Mouse (Mus musculus) stomach, embryonic 15.5 days (tissue): ENCODE data around the gene Tead1. TPM values are rescaled to one million over a fixed set of nuclear protein-coding genes. Genes with fewer than 3 reads are reported as not detected.

ENCODE experiments used
- ATAC-seq: fragments of 200-750 bp; cut with Nextera tagmentation; 2 replicates; pipeline ENCODE4 v1.8.0; 2017; ENCODE audit warnings: low read depth, moderate number of reproducible peaks, moderate TSS enrichment; ENCODE audit not compliant: insufficient read depth, low FRiP score
- H3K27ac ChIP-seq: fragments of 300-500 bp; sonication (generic); 2 replicates; pipeline ENCODE4 v1.5.1; 2015; ENCODE audit warnings: mild to moderate bottlenecking, inconsistent platforms
- H3K27me3 ChIP-seq: fragments of 300-500 bp; sonication (generic); replicated peaks from 2 replicates; pipeline ENCODE4 v1.6.1; 2015; ENCODE audit warnings: inconsistent platforms
- H3K36me3 ChIP-seq: fragments of 300-500 bp; sonication (generic); 2 replicates; pipeline ENCODE4 v1.6.1; 2015; ENCODE audit warnings: inconsistent platforms
- H3K4me1 ChIP-seq: fragments of 300-500 bp; sonication (generic); 2 replicates; pipeline ENCODE4 v1.6.1; 2015; ENCODE audit warnings: inconsistent platforms
- H3K4me2 ChIP-seq: fragments of 300-500 bp; sonication (generic); 2 replicates; pipeline ENCODE4 v1.6.1; 2015; ENCODE audit warnings: mild to moderate bottlenecking, inconsistent platforms
- H3K4me3 ChIP-seq: fragments of 300-500 bp; sonication (generic); replicated peaks from 2 replicates; pipeline ENCODE4 v1.5.1; 2015; ENCODE audit warnings: inconsistent platforms
- H3K9ac ChIP-seq: fragments of 300-500 bp; sonication (generic); 2 replicates; pipeline ENCODE4 v1.6.1; 2015; ENCODE audit warnings: inconsistent platforms
- H3K9me3 ChIP-seq: fragments of 300-500 bp; sonication (generic); 2 replicates; pipeline ENCODE4 v1.6.1; 2016; ENCODE audit warnings: inconsistent platforms
- WGBS: fragments of 180-500 bp; shearing (Covaris S2); methylation state at CpG from one replicate; pipeline ENCODE4 v1.1.7; 2015; 5-methylcytosine and 5-hydroxymethylcytosine counted together
- polyA plus RNA-seq: library from polyadenylated mRNA; unstranded; fragments of >200 nt; fragmentation: Nextera tagmentation; extraction: Ambion mirVana; gene quantifications from 2 replicates; pipeline ENCODE4 v1.2.1, GENCODE M21; 2015

The Tead1 gene
- polyA plus RNA-seq, 1 experiment from 2014 or later = 25.7 TPM

DNA sequence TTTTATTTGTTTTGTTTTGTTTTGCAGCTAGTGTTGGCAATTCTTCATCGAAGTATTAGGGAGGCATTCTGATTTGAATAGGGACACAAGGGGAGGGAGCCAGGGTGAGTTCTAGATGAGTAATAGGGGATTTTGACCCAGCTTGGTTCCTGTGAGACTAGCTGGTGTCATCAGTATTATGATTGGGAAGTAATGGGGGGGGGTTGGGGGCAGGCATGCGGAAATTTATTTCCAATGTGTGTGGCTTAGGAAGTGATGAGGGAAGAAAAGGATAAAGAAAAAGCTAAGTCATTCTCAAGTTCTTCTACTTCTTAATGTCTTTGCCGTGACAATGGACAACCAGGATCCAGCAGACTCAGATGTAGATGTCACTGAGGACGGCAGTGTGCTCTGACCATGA, 85.8 kb downstream of the Tead1 start:
- Histone ChIP-seq H3K36me3 (no peaks in the 10 kb centered on the region), H3K9ac (no peak overlapping the region), H3K27ac (no peak overlapping the region), H3K4me1 (peaks cover 21% of the 10 kb centered on the region), H3K4me3 (no peak overlapping the region), H3K9me3 (no peaks in the 10 kb centered on the region), H3K4me2 (no peak overlapping the region), H3K27me3 (no peaks in the 10 kb centered on the region)
- ATAC-seq = no peak
- 84% methylated on average over 4 of the region's 4 CpGs for WGBS

DNA sequence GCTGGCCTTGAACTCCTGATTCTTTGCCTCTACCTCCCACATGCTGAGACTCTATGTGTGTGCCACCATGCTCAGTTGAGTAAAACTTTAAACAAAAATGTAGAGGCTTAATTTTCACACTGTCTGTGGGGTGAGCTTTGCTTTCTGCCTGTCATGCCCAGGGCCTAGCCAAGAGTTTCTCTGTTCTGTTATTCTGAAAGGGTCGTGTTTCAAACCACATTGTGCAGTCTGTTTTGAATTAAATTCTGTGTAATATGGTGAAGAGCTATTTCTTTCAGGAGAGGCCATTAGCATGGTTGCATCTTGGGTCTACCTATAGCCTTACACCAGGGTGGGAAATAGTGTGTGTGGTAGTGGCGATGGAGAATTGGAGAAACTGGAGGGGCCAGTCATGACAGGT, 90.7 kb downstream of the Tead1 start:
- no peak overlapping the region for H3K9ac ChIP-seq
- whole genome bisulfite sequencing = 75% methylated on average over 2 of the region's 2 CpGs
- no peak overlapping the region for H3K4me2 ChIP-seq
- no peak overlapping the region for H3K4me3 ChIP-seq
- no peaks in the 10 kb centered on the region for H3K9me3 ChIP-seq
- ATAC-seq = no peak
- no peak overlapping the region for H3K27ac ChIP-seq
- peaks cover 3% of the 10 kb centered on the region; the same call in 1 of the 2 replicates for H3K4me1 ChIP-seq
- no peaks in the 10 kb centered on the region for H3K27me3 ChIP-seq
- H3K36me3 ChIP-seq = no peaks in the 10 kb centered on the region

DNA sequence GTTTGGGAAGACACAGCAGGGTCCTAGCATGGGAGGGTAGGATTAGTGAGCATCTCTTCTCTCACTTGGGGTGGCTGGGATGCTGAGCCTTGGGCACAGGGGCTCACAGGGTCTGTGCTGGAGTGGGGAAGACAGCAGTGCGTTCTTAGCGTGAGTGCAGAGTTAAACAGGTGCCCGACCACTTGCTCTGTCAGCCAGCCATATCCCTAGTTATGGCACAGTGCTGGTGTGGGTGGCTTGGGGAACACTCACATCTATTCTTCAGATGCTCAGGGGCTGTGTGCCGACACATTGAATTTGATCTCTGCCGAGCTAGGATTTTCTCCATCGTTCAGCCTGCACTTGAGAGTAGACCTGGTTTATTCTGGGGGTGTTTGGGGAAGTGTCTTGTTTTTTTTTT, 92.3 kb downstream of the Tead1 start:
- no peak overlapping the region for H3K27ac ChIP-seq
- 86% methylated on average over 6 of the region's 6 CpGs for WGBS
- ATAC-seq = no peak
- H3K4me3 ChIP-seq = no peak overlapping the region
- H3K9ac ChIP-seq = no peak overlapping the region
- H3K4me2 ChIP-seq = no peak overlapping the region
- H3K9me3 ChIP-seq = no peaks in the 10 kb centered on the region
- peaks cover 7% of the 10 kb centered on the region; the same call in 1 of the 2 replicates for H3K4me1 ChIP-seq
- no peaks in the 10 kb centered on the region for H3K27me3 ChIP-seq
- H3K36me3 ChIP-seq = no peaks in the 10 kb centered on the region

- H3K4me1 ChIP-seq = peaks cover 11% of the 10 kb centered on the region; the same call in 1 of the 2 replicates
- no peaks in the 10 kb centered on the region for H3K9me3 ChIP-seq
- H3K4me3 ChIP-seq = no peak overlapping the region
- 26% methylated on average over 6 of the region's 6 CpGs for WGBS
- no peaks in the 10 kb centered on the region for H3K36me3 ChIP-seq
- H3K27me3 ChIP-seq = no peaks in the 10 kb centered on the region
- H3K9ac ChIP-seq = no peak overlapping the region
- ATAC-seq = no peak
- H3K27ac ChIP-seq = no peak overlapping the region
- no peak overlapping the region for H3K4me2 ChIP-seq
Observed at GRCm38 (mm10) chr7:112772777-112773176, 93.7 kb downstream of the Tead1 start.

- no peak overlapping the region for H3K4me2 ChIP-seq
- H3K9me3 ChIP-seq = no peaks in the 10 kb centered on the region
- H3K27me3 ChIP-seq = no peaks in the 10 kb centered on the region
- H3K27ac ChIP-seq = no peak overlapping the region
- no peak overlapping the region for H3K9ac ChIP-seq
- H3K36me3 ChIP-seq = no peaks in the 10 kb centered on the region
- H3K4me1 ChIP-seq = peaks cover 11% of the 10 kb centered on the region; the same call in 1 of the 2 replicates
- ATAC-seq = no peak
- H3K4me3 ChIP-seq = no peak overlapping the region
- WGBS = 77% methylated on average over 4 of the region's 4 CpGs
Observed at GRCm38 (mm10) chr7:112773601-112774000, 94.5 kb downstream of the Tead1 start.

- Histone ChIP-seq H3K27ac (no peak overlapping the region), H3K4me2 (no peak overlapping the region), H3K36me3 (no peaks in the 10 kb centered on the region), H3K9ac (no peak overlapping the region), H3K4me3 (no peak overlapping the region), H3K9me3 (no peaks in the 10 kb centered on the region), H3K4me1 (peaks cover 13% of the 10 kb centered on the region; the same call in 1 of the 2 replicates), H3K27me3 (no peaks in the 10 kb centered on the region)
- ATAC-seq = no peak
- WGBS = 53% methylated on average over 5 of the region's 5 CpGs
Observed at GRCm38 (mm10) chr7:112775816-112776215, 96.7 kb downstream of the Tead1 start.

- Histone ChIP-seq H3K27ac (no peak overlapping the region), H3K4me3 (no peak overlapping the region), H3K4me2 (no peak overlapping the region), H3K4me1 (peaks cover 13% of the 10 kb centered on the region; the same call in 1 of the 2 replicates), H3K9ac (no peak overlapping the region), H3K9me3 (no peaks in the 10 kb centered on the region), H3K27me3 (no peaks in the 10 kb centered on the region), H3K36me3 (no peaks in the 10 kb centered on the region)
- 67% methylated on average over 5 of the region's 5 CpGs for WGBS
- no peak for ATAC-seq
Observed at GRCm38 (mm10) chr7:112776670-112777069, 97.6 kb downstream of the Tead1 start.

DNA sequence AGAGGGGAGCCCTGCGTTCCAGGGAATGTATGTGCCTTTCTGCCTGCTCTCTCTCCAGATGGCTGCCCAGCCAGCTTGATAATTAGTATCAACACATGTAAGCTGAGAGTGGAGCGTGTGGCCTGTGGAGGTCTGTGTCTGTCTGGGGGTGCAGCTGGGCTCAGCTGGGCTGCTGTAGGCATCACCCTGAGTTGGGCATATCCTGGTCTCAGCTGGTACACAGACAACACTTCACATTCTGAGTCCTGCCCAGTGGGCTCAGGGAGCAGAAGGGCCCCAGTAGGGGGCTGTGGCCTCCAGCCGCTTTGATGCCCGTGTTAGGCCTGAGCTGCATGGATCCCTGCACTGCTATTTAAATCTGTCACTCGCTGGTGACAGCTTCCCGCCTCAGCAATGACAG, 100.5 kb downstream of the Tead1 start:
- peaks cover 13% of the 10 kb centered on the region; the same call in 1 of the 2 replicates for H3K4me1 ChIP-seq
- H3K4me2 ChIP-seq = no peak overlapping the region
- no peak overlapping the region for H3K4me3 ChIP-seq
- H3K9me3 ChIP-seq = no peaks in the 10 kb centered on the region
- no peak overlapping the region for H3K27ac ChIP-seq
- H3K9ac ChIP-seq = no peak overlapping the region
- H3K36me3 ChIP-seq = 0 out of 2 replicates have a peak, but pooled peaks cover 3% of the 10 kb centered on the region
- no peaks in the 10 kb centered on the region for H3K27me3 ChIP-seq
- no peak for ATAC-seq
- WGBS = 48% methylated on average over 6 of the region's 6 CpGs

GRCm38 (mm10) chr7:112780910-112781309, 101.8 kb downstream of the Tead1 start:
- 70% methylated on average over 6 of the region's 6 CpGs for WGBS
- H3K36me3 ChIP-seq = 0 out of 2 replicates have a peak, but pooled peaks cover 3% of the 10 kb centered on the region
- no peak overlapping the region for H3K27ac ChIP-seq
- no peaks in the 10 kb centered on the region for H3K27me3 ChIP-seq
- no peak overlapping the region for H3K4me2 ChIP-seq
- H3K9ac ChIP-seq = no peak overlapping the region
- peaks cover 10% of the 10 kb centered on the region; the same call in 1 of the 2 replicates for H3K4me1 ChIP-seq
- no peak overlapping the region for H3K4me3 ChIP-seq
- ATAC-seq = no peak
- H3K9me3 ChIP-seq = no peaks in the 10 kb centered on the region

DNA sequence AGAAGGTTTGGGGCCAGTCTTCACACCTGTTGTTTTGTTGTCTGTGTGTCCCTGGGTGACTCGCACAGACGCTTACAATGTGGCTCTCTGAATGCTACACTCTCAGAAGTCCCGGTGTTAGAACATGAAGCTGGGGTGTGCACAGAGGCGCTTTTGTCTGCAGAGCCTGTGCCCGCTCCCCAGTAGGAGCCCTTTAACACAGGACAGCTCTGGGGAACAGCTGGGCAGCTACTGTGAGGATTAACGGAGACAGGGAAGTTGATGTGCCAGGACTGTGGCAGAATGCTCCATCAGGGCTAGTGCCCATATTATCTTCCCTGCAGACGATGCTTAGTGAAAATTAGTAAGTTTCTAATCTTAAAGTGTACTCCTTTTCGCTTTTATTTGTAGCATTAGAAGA, 102.9 kb downstream of the Tead1 start:
- H3K27ac ChIP-seq = no peak overlapping the region
- H3K9me3 ChIP-seq = no peaks in the 10 kb centered on the region
- no peak overlapping the region for H3K9ac ChIP-seq
- 80% methylated on average over 8 of the region's 8 CpGs for WGBS
- no peak for ATAC-seq
- no peaks in the 10 kb centered on the region for H3K27me3 ChIP-seq
- no peak overlapping the region for H3K4me3 ChIP-seq
- 0 out of 2 replicates have a peak, but pooled peaks cover 3% of the 10 kb centered on the region for H3K36me3 ChIP-seq
- H3K4me1 ChIP-seq = peaks cover 16% of the 10 kb centered on the region
- H3K4me2 ChIP-seq = no peak overlapping the region

DNA sequence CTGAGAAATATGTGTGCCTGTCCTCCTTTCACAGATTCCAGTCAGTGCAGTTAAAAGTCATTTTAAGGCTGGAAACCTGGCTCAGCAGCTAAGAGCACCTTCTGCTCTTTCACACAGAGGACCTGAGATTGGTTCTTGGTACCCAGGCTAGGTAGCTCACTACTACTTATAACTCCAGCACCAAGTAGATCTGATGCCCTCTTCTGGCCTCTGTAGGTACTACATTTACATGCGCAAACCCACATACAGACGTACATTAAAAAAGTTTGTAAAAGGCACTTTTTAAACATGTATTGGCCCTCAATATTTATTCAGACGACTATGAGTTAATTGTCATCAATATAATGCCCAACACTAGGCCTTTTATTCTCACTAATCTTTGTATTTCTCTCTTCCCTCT, 105.2 kb downstream of the Tead1 start:
- no peaks in the 10 kb centered on the region for H3K27me3 ChIP-seq
- H3K4me3 ChIP-seq = no peak overlapping the region
- no peaks in the 10 kb centered on the region for H3K9me3 ChIP-seq
- H3K36me3 ChIP-seq = 0 out of 2 replicates have a peak, but pooled peaks cover 3% of the 10 kb centered on the region
- 93% methylated on average over 3 of the region's 3 CpGs for WGBS
- H3K4me2 ChIP-seq = no peak overlapping the region
- peaks cover 37% of the 10 kb centered on the region for H3K4me1 ChIP-seq
- H3K9ac ChIP-seq = no peak overlapping the region
- H3K27ac ChIP-seq = no peak overlapping the region
- ATAC-seq = no peak

GRCm38 (mm10) chr7:112785271-112785670, 106.2 kb downstream of the Tead1 start:
- no peaks in the 10 kb centered on the region for H3K9me3 ChIP-seq
- H3K27me3 ChIP-seq = no peaks in the 10 kb centered on the region
- no peak overlapping the region for H3K4me3 ChIP-seq
- H3K9ac ChIP-seq = no peak overlapping the region
- WGBS = 81% methylated on average over 7 of the region's 7 CpGs
- no peak overlapping the region for H3K4me2 ChIP-seq
- peaks cover 31% of the 10 kb centered on the region for H3K4me1 ChIP-seq
- H3K36me3 ChIP-seq = 0 out of 2 replicates have a peak, but pooled peaks cover 3% of the 10 kb centered on the region
- no peak overlapping the region for H3K27ac ChIP-seq
- no peak for ATAC-seq
